Mouse (Mus musculus) heart, embryonic 15.5 days (tissue): ENCODE data around the gene Tfb2m. TPM values are rescaled to one million over a fixed set of nuclear protein-coding genes. Genes with fewer than 3 reads are reported as not detected.
A peak's percentile ranks its signal among the peaks of the same experiment; 100 is the strongest.

Experiments used
- ATAC-seq: fragments of 200-750 bp; cut with Nextera tagmentation; replicated peaks from 2 replicates; pipeline ENCODE4 v1.8.0; 2017; ENCODE audit warnings: low read depth, moderate TSS enrichment; ENCODE audit not compliant: insufficient number of reproducible peaks, insufficient read depth, low FRiP score
- H3K27ac ChIP-seq: fragments of 300-500 bp; sonication (generic); 2 replicates; pipeline ENCODE4 v1.5.1; 2015; ENCODE audit warnings: mild to moderate bottlenecking, inconsistent platforms
- H3K27me3 ChIP-seq: fragments of 300-500 bp; sonication (generic); 2 replicates; pipeline ENCODE4 v1.6.1; 2015; ENCODE audit warnings: inconsistent platforms
- H3K36me3 ChIP-seq: fragments of 300-500 bp; sonication (generic); 2 replicates; pipeline ENCODE4 v1.6.1; 2015; ENCODE audit warnings: mild to moderate bottlenecking, inconsistent platforms
- H3K4me1 ChIP-seq: fragments of 300-500 bp; sonication (generic); replicated peaks from 2 replicates; pipeline ENCODE4 v1.6.1; 2015; ENCODE audit warnings: inconsistent platforms
- H3K4me2 ChIP-seq: fragments of 300-500 bp; sonication (generic); 2 replicates; pipeline ENCODE4 v1.6.1; 2015; ENCODE audit warnings: inconsistent platforms, mild to moderate bottlenecking, moderate library complexity
- H3K4me3 ChIP-seq: fragments of 300-500 bp; sonication (generic); 2 replicates; pipeline ENCODE4 v1.5.1; 2015; ENCODE audit warnings: mild to moderate bottlenecking, inconsistent platforms
- H3K9ac ChIP-seq: fragments of 300-500 bp; sonication (generic); 2 replicates; pipeline ENCODE4 v1.6.1; 2015; ENCODE audit warnings: mild to moderate bottlenecking, inconsistent platforms
- H3K9me3 ChIP-seq: fragments of 300-500 bp; sonication (generic); replicated peaks from 2 replicates; pipeline ENCODE4 v1.6.1; 2016; ENCODE audit warnings: inconsistent platforms
- WGBS: fragments of 180-500 bp; shearing (Covaris S2); methylation state at CpG from one replicate; pipeline ENCODE4 v1.1.7; 2015; ENCODE audit warnings: mixed read lengths; 5-methylcytosine and 5-hydroxymethylcytosine counted together
- polyA plus RNA-seq: library from polyadenylated mRNA; unstranded; fragments of >200 nt; fragmentation: Nextera tagmentation; extraction: Ambion mirVana; gene quantifications from 2 replicates; pipeline ENCODE4 v1.2.1, GENCODE M21; 2015

Tfb2m gene
- polyA plus RNA-seq, 1 experiment from 2014 or later = 27.9 TPM

GRCm38 (mm10) chr1:179580200-179580599, 34.1 kb upstream of the Tfb2m start:
- no peak overlapping the region for H3K9ac ChIP-seq
- H3K36me3 ChIP-seq = no peaks in the 10 kb centered on the region; the same call in 1 of the 2 replicates
- peaks cover 28% of the 10 kb centered on the region for H3K4me1 ChIP-seq
- H3K4me3 ChIP-seq = no peak overlapping the region
- no peak overlapping the region for H3K4me2 ChIP-seq
- no peak for ATAC-seq
- WGBS = 50% methylated on average over 8 of the region's 8 CpGs
- no peak overlapping the region for H3K27ac ChIP-seq
- H3K27me3 ChIP-seq = no peaks in the 10 kb centered on the region
- H3K9me3 ChIP-seq = no peaks in the 10 kb centered on the region

GRCm38 (mm10) chr1:179578625-179579024, 32.6 kb upstream of the Tfb2m start:
- Histone ChIP-seq H3K27me3 (no peaks in the 10 kb centered on the region), H3K4me3 (no peak overlapping the region), H3K27ac (no peak overlapping the region), H3K9me3 (no peaks in the 10 kb centered on the region), H3K36me3 (no peaks in the 10 kb centered on the region; the same call in 1 of the 2 replicates), H3K4me1 (peaks cover 19% of the 10 kb centered on the region), H3K9ac (no peak overlapping the region), H3K4me2 (no peak overlapping the region)
- no peak for ATAC-seq
- 60% methylated on average over 6 of the region's 6 CpGs for WGBS

GRCm38 (mm10) chr1:179573650-179574206, 27.7 kb upstream of the Tfb2m start:
- ATAC-seq = no peak
- 49% methylated on average over 6 of the region's 6 CpGs for WGBS
- Histone ChIP-seq H3K9ac (no peak overlapping the region), H3K4me3 (no peak overlapping the region), H3K4me2 (no peak overlapping the region), H3K9me3 (no peaks in the 10 kb centered on the region), H3K36me3 (no peaks in the 10 kb centered on the region), H3K27ac (no peak overlapping the region), H3K27me3 (no peaks in the 10 kb centered on the region), H3K4me1 (peaks cover 13% of the 10 kb centered on the region)

GRCm38 (mm10) chr1:179571686-179572085, 25.6 kb upstream of the Tfb2m start:
- Histone ChIP-seq H3K9me3 (no peaks in the 10 kb centered on the region), H3K36me3 (no peaks in the 10 kb centered on the region), H3K9ac (no peak overlapping the region), H3K4me2 (no peak overlapping the region), H3K4me3 (no peak overlapping the region), H3K4me1 (peaks cover 31% of the 10 kb centered on the region), H3K27ac (no peak overlapping the region), H3K27me3 (no peaks in the 10 kb centered on the region)
- no peak for ATAC-seq
- 84% methylated on average over 4 of the region's 4 CpGs for WGBS

GRCm38 (mm10) chr1:179570482-179570881, 24.4 kb upstream of the Tfb2m start:
- no peak overlapping the region for H3K4me2 ChIP-seq
- H3K27me3 ChIP-seq = no peaks in the 10 kb centered on the region
- H3K9ac ChIP-seq = no peak overlapping the region
- ATAC-seq = no peak
- H3K36me3 ChIP-seq = no peaks in the 10 kb centered on the region
- peaks cover 32% of the 10 kb centered on the region for H3K4me1 ChIP-seq
- H3K27ac ChIP-seq = no peak overlapping the region
- WGBS = 90% methylated on average over 1 of the region's 1 CpGs
- no peaks in the 10 kb centered on the region for H3K9me3 ChIP-seq
- no peak overlapping the region for H3K4me3 ChIP-seq

GRCm38 (mm10) chr1:179568690-179569398, 22.8 kb upstream of the Tfb2m start:
- WGBS = 47% methylated on average over 4 of the region's 4 CpGs
- H3K9me3 ChIP-seq = no peaks in the 10 kb centered on the region
- H3K4me2 ChIP-seq = no peak overlapping the region
- peak overlapping the region; percentile 17 for H3K27ac ChIP-seq
- H3K4me3 ChIP-seq = no peak overlapping the region
- H3K4me1 ChIP-seq = peaks cover 32% of the 10 kb centered on the region
- H3K27me3 ChIP-seq = no peaks in the 10 kb centered on the region
- no peak overlapping the region for H3K9ac ChIP-seq
- ATAC-seq = no peak
- H3K36me3 ChIP-seq = no peaks in the 10 kb centered on the region

- 70% methylated on average over 7 of the region's 7 CpGs for WGBS
- ATAC-seq = no peak
- H3K9ac ChIP-seq = no peak overlapping the region
Measured at GRCm38 (mm10) chr1:179567558-179567957, 21.5 kb upstream of the Tfb2m start.

GRCm38 (mm10) chr1:179563926-179564325, 17.9 kb upstream of the Tfb2m start:
- Histone ChIP-seq H3K9me3 (no peaks in the 10 kb centered on the region), H3K4me3 (no peak overlapping the region), H3K9ac (no peak overlapping the region), H3K4me2 (no peak overlapping the region), H3K36me3 (no peaks in the 10 kb centered on the region), H3K27ac (no peak overlapping the region), H3K4me1 (peaks cover 21% of the 10 kb centered on the region), H3K27me3 (no peaks in the 10 kb centered on the region)
- ATAC-seq = no peak
- 75% methylated on average over 5 of the region's 5 CpGs for WGBS

More at GRCm38 (mm10) chr1:179567558-179567957, 21.5 kb upstream of the Tfb2m start:
- H3K9me3 ChIP-seq = no peaks in the 10 kb centered on the region
- no peak overlapping the region for H3K27ac ChIP-seq
- no peak overlapping the region for H3K4me3 ChIP-seq
- H3K4me1 ChIP-seq = peaks cover 32% of the 10 kb centered on the region
- no peaks in the 10 kb centered on the region for H3K27me3 ChIP-seq
- no peak overlapping the region for H3K4me2 ChIP-seq
- H3K36me3 ChIP-seq = no peaks in the 10 kb centered on the region

GRCm38 (mm10) chr1:179563211-179563610, 17.1 kb upstream of the Tfb2m start:
- no peak for ATAC-seq
- no peak overlapping the region for H3K4me3 ChIP-seq
- no peak overlapping the region for H3K9ac ChIP-seq
- H3K9me3 ChIP-seq = no peaks in the 10 kb centered on the region
- H3K4me2 ChIP-seq = no peak overlapping the region
- H3K27me3 ChIP-seq = no peaks in the 10 kb centered on the region
- H3K27ac ChIP-seq = no peak overlapping the region
- H3K36me3 ChIP-seq = no peaks in the 10 kb centered on the region
- 83% methylated on average over 4 of the region's 4 CpGs for whole genome bisulfite sequencing
- H3K4me1 ChIP-seq = peaks cover 14% of the 10 kb centered on the region

- 91% methylated on average over 6 of the region's 6 CpGs for WGBS
- Histone ChIP-seq H3K27me3 (no peaks in the 10 kb centered on the region), H3K9ac (no peak overlapping the region), H3K9me3 (no peaks in the 10 kb centered on the region), H3K27ac (no peak overlapping the region), H3K4me3 (no peak overlapping the region), H3K4me2 (no peak overlapping the region), H3K36me3 (no peaks in the 10 kb centered on the region), H3K4me1 (0 out of 2 replicates have a peak, but pooled peaks cover 2% of the 10 kb centered on the region)
- ATAC-seq = no peak
Measured at GRCm38 (mm10) chr1:179560845-179561430, 14.9 kb upstream of the Tfb2m start.

- Histone ChIP-seq H3K9me3 (no peaks in the 10 kb centered on the region), H3K9ac (no peak overlapping the region), H3K4me3 (no peak overlapping the region), H3K27ac (no peak overlapping the region), H3K4me1 (0 out of 2 replicates have a peak, but pooled peaks cover 2% of the 10 kb centered on the region), H3K36me3 (no peaks in the 10 kb centered on the region), H3K27me3 (no peaks in the 10 kb centered on the region), H3K4me2 (no peak overlapping the region)
- ATAC-seq = no peak
- 64% methylated on average over 11 of the region's 11 CpGs for WGBS
Measured at GRCm38 (mm10) chr1:179559446-179560194, 13.6 kb upstream of the Tfb2m start.
